Mouse (Mus musculus) ES-E14 (cell line): ENCODE measurements at regions not wholly inside any gene's neighbourhood (a gene's known extent, or its start where the extent isn't known, plus 50 kb on each side); places are given as distances from the start of the nearest gene placed in this dataset.

Source experiments
- DNase-seq: peaks from one replicate; pipeline ENCODE4 v3.0.0-alpha.2; 2013; ENCODE audit warnings: low read depth, low spot score
- H3K27ac ChIP-seq: 2 replicates; pipeline ENCODE4 v1.5.1; 2012; ENCODE audit warnings: low read depth, mild to moderate bottlenecking, low read length, moderate library complexity, mixed read lengths; ENCODE audit not compliant: poor library complexity, insufficient read depth, severe bottlenecking
- H3K36me3 ChIP-seq: 2 replicates; pipeline ENCODE4 v1.6.1; 2012; ENCODE audit warnings: mild to moderate bottlenecking, low read length, moderate library complexity, mixed read lengths; ENCODE audit not compliant: control insufficient read depth, poor library complexity, insufficient read depth, severe bottlenecking
- H3K4me1 ChIP-seq, 2 experiments: fragments of 150-350 bp in 1 of 2; sonication (generic) in 1 of 2; 2 replicates each; pipeline ENCODE4 v1.6.1; 2012; ENCODE audit warnings: low read length in 2 of 2, mild to moderate bottlenecking in 1 of 2, mixed read lengths in 1 of 2; ENCODE audit not compliant: control insufficient read depth in 2 of 2, insufficient read depth in 2 of 2, poor library complexity in 1 of 2
- H3K4me3 ChIP-seq, 2 experiments: fragments of 150-350 bp in 1 of 2; sonication (generic) in 1 of 2; 2 replicates each; pipeline ENCODE4 v1.5.1; 2012; ENCODE audit warnings: low read length in 2 of 2, low read depth in 1 of 2, mild to moderate bottlenecking in 1 of 2, mixed read lengths in 1 of 2; ENCODE audit not compliant: insufficient read depth in 1 of 2, poor library complexity in 1 of 2, severe bottlenecking in 1 of 2
- H3K9ac ChIP-seq: 2 replicates; pipeline ENCODE4 v1.6.1; 2012; ENCODE audit warnings: low read depth, mild to moderate bottlenecking, low read length, mixed read lengths; ENCODE audit not compliant: poor library complexity, insufficient read depth, severe bottlenecking
- H3K9me3 ChIP-seq: fragments of 150-350 bp; sonication (generic); 2 replicates; pipeline ENCODE4 v1.6.1; 2012; ENCODE audit warnings: low read depth, mild to moderate bottlenecking, low read length; ENCODE audit not compliant: control insufficient read depth, insufficient read depth
- CHD2 ChIP-seq: IDR thresholded peaks from 2 replicates; pipeline ENCODE4 v1.6.1; 2014; ENCODE audit warnings: mild to moderate bottlenecking, low read depth, low read length, inconsistent platforms
- HCFC1 ChIP-seq: IDR thresholded peaks from 2 replicates; pipeline ENCODE4 v1.6.1; 2012; ENCODE audit warnings: low read length, inconsistent platforms, borderline replicate concordance; ENCODE audit not compliant: insufficient read depth
- MAFK ChIP-seq: IDR thresholded peaks from 2 replicates; pipeline ENCODE4 v1.6.1; 2014; ENCODE audit warnings: mild to moderate bottlenecking, low read depth, low read length, inconsistent platforms; ENCODE audit not compliant: insufficient read depth
- ZC3H11A ChIP-seq: IDR thresholded peaks from 2 replicates; pipeline ENCODE4 v1.6.1; 2012; ENCODE audit warnings: low read depth, mild to moderate bottlenecking, inconsistent platforms, low read length, borderline replicate concordance
- ZNF384 ChIP-seq: IDR thresholded peaks from 2 replicates; pipeline ENCODE4 v1.6.1; 2012; ENCODE audit warnings: low read depth, low read length, inconsistent platforms
- in situ Hi-C, 2 experiments: fragments of 600-800 bp; cut with MboI; formaldehyde crosslinking; loops; one replicate each; pipeline ENCODE4 v1.15.1; 2025; ENCODE audit warnings: low sequenced_read_pairs in 2 of 2, inconsistent platforms in 1 of 2; ENCODE audit not compliant: unreplicated experiment in 2 of 2

DNA sequence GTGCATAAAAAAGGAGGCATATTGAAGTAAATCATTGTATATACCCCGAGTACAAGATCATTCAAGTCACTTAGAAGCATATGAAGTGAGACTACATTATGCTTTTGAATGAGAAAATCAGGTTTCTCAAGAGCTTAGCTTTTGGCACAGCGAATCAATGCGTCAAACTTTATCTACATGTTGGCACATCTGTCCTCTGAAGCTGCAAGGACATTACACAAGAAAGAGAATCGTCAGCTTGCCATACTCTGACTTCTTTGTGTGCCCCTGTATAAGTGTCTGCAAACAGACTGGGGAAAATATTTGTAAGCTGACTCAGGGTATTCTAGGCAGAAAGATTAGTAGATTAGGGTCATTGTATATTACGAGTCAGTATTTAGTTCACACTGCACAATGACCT, 57.7 kb upstream of the F13a1 start:
- H3K9me3 ChIP-seq: no peaks in the 10 kb centered on the region
- no peak overlapping the region for H3K4me3 ChIP-seq
- in situ Hi-C loops: no loop called here
- no peak for DNase-seq
- H3K36me3 ChIP-seq: no peaks in the 10 kb centered on the region
- no peak overlapping the region for H3K9ac ChIP-seq
- H3K4me1 ChIP-seq: peaks cover 0 to 3% of the 10 kb centered on the region in 2 experiments; a peak in 1 of 4 replicates
- H3K27ac ChIP-seq: no peak overlapping the region
- TF ChIP-seq CHD2 (no peak), MAFK (no peak), ZNF384 (no peak), HCFC1 (no peak), ZC3H11A (no peak)

DNA sequence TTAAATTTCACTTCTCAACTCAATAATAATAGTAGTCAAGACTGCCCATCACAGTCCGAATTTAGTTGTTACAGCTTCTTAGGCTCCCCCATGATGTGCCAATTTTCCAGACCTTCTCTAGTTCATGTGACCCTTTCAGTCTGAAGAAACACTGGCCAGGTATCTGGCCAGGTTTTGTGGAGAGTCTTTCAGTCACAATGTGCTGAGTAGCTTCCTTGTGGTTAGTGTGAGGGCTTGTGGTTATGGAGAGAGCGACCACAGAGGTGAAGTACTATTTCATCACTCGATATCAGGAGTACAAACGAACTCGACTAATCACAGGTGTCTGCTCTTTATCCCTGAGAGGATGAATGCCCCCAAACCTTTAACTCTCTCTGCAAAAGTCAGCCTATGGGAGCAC, 56.0 kb upstream of the F13a1 start:
- no peak overlapping the region for H3K9ac ChIP-seq
- in situ Hi-C loops: no loop called here
- DNase-seq: no peak
- H3K4me3 ChIP-seq: no peak overlapping the region
- TF ChIP-seq ZC3H11A (no peak), MAFK (no peak)
- peaks cover 0 to 3% of the 10 kb centered on the region in 2 experiments; a peak in 1 of 4 replicates for H3K4me1 ChIP-seq
- no peaks in the 10 kb centered on the region for H3K36me3 ChIP-seq
- no peak overlapping the region for H3K27ac ChIP-seq
- H3K9me3 ChIP-seq: no peaks in the 10 kb centered on the region

DNA sequence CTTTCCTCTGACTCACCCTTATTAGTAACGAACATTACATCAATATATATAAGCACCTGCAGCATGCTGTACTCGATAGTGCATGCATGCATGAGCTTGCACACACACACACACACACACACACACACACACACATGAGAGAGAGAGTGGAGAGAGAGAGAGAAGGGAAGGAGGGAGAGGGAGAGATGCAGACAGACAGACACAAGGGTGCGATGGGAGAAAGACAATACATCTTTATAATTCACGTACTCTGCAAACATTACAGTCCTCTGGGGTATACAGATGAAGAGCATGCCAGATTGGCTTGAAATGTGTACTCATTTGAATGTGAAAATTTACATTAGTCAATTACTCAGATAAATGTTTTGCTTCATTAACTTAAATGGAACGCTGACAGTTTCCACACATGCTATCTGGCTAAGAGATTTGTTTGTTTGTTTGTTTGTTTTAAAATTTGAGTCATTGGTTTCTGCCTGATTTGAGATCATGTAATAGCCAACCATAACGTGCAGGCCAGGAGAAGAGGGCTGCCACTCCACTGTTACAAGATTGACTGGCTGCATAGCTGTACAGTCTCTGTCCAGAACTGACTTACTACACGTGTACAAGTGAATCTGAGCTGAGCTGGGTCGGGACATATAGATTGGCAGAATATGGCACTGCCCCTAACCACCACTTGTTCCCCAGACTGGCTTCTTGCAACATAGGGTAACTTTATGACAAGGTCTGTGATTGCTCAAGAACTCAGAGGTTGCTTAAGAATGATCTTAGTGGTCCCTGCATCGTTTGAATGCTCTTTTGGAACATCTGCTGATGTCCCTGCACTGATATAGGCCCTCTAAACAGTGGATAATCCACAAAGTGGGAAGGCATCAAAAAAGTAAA, 54.6 kb upstream of the F13a1 start:
- in situ Hi-C loops: no loop called here
- TF ChIP-seq HCFC1 (no peak), ZC3H11A (no peak), MAFK (no peak), CHD2 (no peak), ZNF384 (no peak)
- no peak overlapping the region for H3K27ac ChIP-seq
- H3K9me3 ChIP-seq: no peaks in the 10 kb centered on the region
- H3K4me3 ChIP-seq: no peak overlapping the region
- H3K9ac ChIP-seq: no peak overlapping the region
- DNase-seq: no peak
- H3K4me1 ChIP-seq: peaks cover 0 to 3% of the 10 kb centered on the region in 2 experiments; a peak in 1 of 4 replicates
- H3K36me3 ChIP-seq: no peaks in the 10 kb centered on the region

DNA sequence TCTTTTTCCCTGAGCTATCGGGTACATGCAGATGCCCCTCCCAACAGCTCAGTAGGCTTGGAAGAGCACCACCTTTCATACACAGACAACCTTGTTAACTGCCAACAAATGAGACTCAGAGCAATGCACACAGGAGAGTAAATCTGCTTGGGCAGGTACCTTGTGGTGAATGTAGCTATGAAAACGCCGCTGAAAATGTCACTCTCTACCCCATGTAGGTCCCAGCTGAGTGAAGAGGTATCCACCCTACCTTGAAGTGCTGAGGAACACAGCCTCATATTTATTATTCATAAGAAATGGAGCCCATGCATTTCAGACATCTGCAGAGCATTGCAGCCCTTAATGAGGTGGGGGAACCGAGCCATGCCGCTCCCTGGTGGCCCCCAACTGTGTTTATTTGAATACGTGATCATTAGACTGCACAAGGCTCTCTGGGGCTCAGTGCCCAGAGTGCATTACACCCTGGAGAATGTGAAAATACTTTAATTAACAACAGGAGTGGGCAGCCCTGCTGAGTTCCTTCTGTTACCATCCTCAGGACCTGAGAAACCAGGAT, 53.8 kb upstream of the F13a1 start:
- Histone ChIP-seq H3K9me3 (no peaks in the 10 kb centered on the region), H3K27ac (no peak overlapping the region), H3K4me1 (peaks cover 0 to 3% of the 10 kb centered on the region in 2 experiments; a peak in 1 of 4 replicates), H3K4me3 (no peak overlapping the region), H3K9ac (no peak overlapping the region), H3K36me3 (no peaks in the 10 kb centered on the region)
- TF ChIP-seq MAFK (no peak), ZNF384 (no peak), HCFC1 (no peak)
- in situ Hi-C loops: no loop called here
- DNase-seq: no peak

DNA sequence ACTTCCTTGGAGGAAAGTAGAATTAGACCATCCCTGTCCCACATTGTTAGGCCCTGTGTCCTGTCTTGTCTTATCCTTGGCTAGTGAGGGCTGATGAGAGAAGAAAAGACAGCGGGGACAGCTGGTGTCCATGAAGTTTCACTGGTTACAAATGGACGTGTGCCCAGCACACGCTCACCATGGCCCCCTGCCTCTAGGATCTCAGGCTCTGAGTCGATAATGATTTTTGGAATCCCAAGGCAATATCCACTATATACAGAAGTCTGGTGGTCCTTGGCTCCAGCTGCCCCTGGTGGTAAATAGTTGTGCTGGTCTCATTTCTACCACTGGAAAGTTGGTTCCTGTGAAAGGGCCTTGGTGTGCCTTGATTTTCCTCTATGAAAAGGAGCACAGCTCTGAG, 51.7 kb upstream of the F13a1 start:
- TF ChIP-seq HCFC1 (no peak), ZC3H11A (no peak), ZNF384 (no peak), CHD2 (no peak), MAFK (no peak)
- Histone ChIP-seq H3K9ac (no peak overlapping the region), H3K9me3 (no peaks in the 10 kb centered on the region), H3K4me3 (no peak overlapping the region), H3K36me3 (no peaks in the 10 kb centered on the region), H3K4me1 (peaks cover 0 to 3% of the 10 kb centered on the region in 2 experiments; a peak in 1 of 4 replicates), H3K27ac (no peak overlapping the region)
- DNase-seq: no peak
- in situ Hi-C loops: no loop called here
